Mouse (Mus musculus): ENCODE results near the gene Sh3bgrl. TPM values are rescaled to one million over a fixed set of nuclear protein-coding genes. Genes with fewer than 3 reads are reported as not detected.

The Sh3bgrl gene
- polyA plus RNA-seq, 1 experiment from 2014 or later = 210 TPM

- no peak for ATAC-seq (ENCODE audit: low read depth)
- Histone ChIP-seq H3K4me1 (ENCODE audit: control insufficient read depth, insufficient read depth, low read length) (no peaks in the 10 kb centered on the region), H3K9ac (replicated peaks; ENCODE audit: low read depth, low read length) (no peak overlapping the region), H3K9me3 (ENCODE audit: control insufficient read depth, low read length) (no peaks in the 10 kb centered on the region), H3K27me3 (ENCODE audit: control insufficient read depth, insufficient read depth, low read length) (no peaks in the 10 kb centered on the region), H3K4me3 (ENCODE audit: low read depth, low read length) (no peak overlapping the region), H3K36me3 (ENCODE audit: control insufficient read depth, insufficient read depth, low read length) (no peaks in the 10 kb centered on the region), H3K4me2 (ENCODE audit: low read depth, low read length) (no peak overlapping the region), H3K27ac (ENCODE audit: low read depth, low read length) (no peak overlapping the region)
- 95% methylated on average over 1 of the region's 1 CpGs for WGBS
These were observed 31.7 kb downstream of the Sh3bgrl start for GRCm38 (mm10) chrX:109126847-109127246.

- WGBS = 37% methylated on average over 7 of the region's 7 CpGs
These were observed 32.5 kb downstream of the Sh3bgrl start for GRCm38 (mm10) chrX:109127551-109128088.

DNA sequence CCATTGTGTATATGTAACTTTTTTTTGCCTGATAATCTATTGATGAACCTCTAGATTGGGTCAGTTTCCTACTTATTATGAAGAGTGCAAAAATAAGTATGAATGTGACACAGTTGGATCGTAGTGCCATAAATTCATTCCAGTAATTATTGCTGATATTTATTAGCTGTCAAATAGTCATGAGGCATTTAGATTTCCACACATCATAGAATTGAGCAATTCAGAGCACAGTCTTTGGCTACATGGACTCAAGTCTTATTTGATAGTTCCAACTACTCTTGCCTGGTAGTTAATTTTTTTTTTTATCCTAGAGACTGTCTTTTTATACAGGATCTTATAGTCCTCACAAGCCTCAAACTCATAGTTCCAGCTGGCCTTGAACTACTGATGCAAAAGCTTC is 34.9 kb downstream of the Sh3bgrl start:
- Histone ChIP-seq H3K9ac (replicated peaks; ENCODE audit: low read depth, low read length) (no peak overlapping the region), H3K4me1 (ENCODE audit: control insufficient read depth, insufficient read depth, low read length) (no peaks in the 10 kb centered on the region), H3K4me2 (ENCODE audit: low read depth, low read length) (no peak overlapping the region), H3K27ac (ENCODE audit: low read depth, low read length) (no peak overlapping the region), H3K4me3 (ENCODE audit: low read depth, low read length) (no peak overlapping the region), H3K9me3 (ENCODE audit: control insufficient read depth, low read length) (no peaks in the 10 kb centered on the region), H3K36me3 (ENCODE audit: control insufficient read depth, insufficient read depth, low read length) (no peaks in the 10 kb centered on the region), H3K27me3 (ENCODE audit: control insufficient read depth, insufficient read depth, low read length) (no peaks in the 10 kb centered on the region)
- ATAC-seq (ENCODE audit: low read depth) = no peak
- WGBS = 91% methylated on average over 1 of the region's 1 CpGs

More at GRCm38 (mm10) chrX:109127551-109128088, 32.5 kb downstream of the Sh3bgrl start:
- H3K27me3 ChIP-seq (ENCODE audit: control insufficient read depth, insufficient read depth, low read length) = no peaks in the 10 kb centered on the region
- no peaks in the 10 kb centered on the region for H3K9me3 ChIP-seq (ENCODE audit: control insufficient read depth, low read length)
- H3K4me3 ChIP-seq (ENCODE audit: low read depth, low read length) = no peak overlapping the region
- H3K4me1 ChIP-seq (ENCODE audit: control insufficient read depth, insufficient read depth, low read length) = no peaks in the 10 kb centered on the region
- no peak overlapping the region for H3K27ac ChIP-seq (ENCODE audit: low read depth, low read length)
- H3K4me2 ChIP-seq (ENCODE audit: low read depth, low read length) = no peak overlapping the region
- H3K36me3 ChIP-seq (ENCODE audit: control insufficient read depth, insufficient read depth, low read length) = no peaks in the 10 kb centered on the region
- ATAC-seq (ENCODE audit: low read depth) = no peak
- H3K9ac ChIP-seq (replicated peaks; ENCODE audit: low read depth, low read length) = no peak overlapping the region

DNA sequence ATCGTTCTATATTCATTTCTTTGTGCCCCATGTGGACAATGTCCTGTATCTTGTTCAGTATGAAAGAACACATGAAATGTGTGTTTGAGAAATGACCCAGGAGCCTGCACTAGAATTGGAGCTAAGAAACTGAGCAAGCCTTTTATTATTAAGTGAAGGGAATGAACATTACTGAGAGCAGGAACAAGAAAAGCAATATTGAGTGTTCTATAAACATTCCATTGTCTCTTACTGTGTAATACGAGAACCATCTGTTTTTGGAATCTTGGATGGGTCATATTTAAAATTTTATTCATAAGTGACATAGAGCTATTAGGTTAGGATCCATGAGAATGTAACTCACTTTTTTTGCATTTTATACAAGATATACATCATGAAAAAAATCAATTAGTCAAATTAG is 36.7 kb downstream of the Sh3bgrl start:
- WGBS = 79% methylated on average over 2 of the region's 2 CpGs
- no peak for ATAC-seq (ENCODE audit: low read depth)

DNA sequence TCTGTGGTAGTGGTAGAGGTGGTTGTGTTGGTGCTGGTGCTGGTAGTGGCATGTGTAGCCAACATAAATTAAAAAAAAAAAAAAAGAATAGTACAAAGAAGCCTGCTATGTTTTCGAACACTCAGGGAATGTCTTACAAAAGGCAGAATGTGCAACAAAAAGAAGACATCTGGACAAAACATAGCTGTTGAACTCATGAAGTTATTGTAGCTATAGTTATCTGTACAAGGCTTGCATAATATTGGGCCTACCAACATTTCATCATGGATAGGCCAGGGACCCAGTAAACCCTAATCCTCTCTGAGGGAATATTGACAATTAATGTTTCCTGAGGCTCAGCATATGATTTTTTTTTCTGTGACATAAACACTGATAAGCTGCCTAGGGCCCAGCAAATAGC is 37.3 kb downstream of the Sh3bgrl start:
- no peaks in the 10 kb centered on the region for H3K4me1 ChIP-seq (ENCODE audit: control insufficient read depth, insufficient read depth, low read length)
- no peak for ATAC-seq (ENCODE audit: low read depth)
- no peaks in the 10 kb centered on the region for H3K9me3 ChIP-seq (ENCODE audit: control insufficient read depth, low read length)
- H3K9ac ChIP-seq (replicated peaks; ENCODE audit: low read depth, low read length) = no peak overlapping the region
- H3K27ac ChIP-seq (ENCODE audit: low read depth, low read length) = no peak overlapping the region
- 75% methylated on average over 1 of the region's 1 CpGs for WGBS
- no peak overlapping the region for H3K4me2 ChIP-seq (ENCODE audit: low read depth, low read length)
- H3K36me3 ChIP-seq (ENCODE audit: control insufficient read depth, insufficient read depth, low read length) = no peaks in the 10 kb centered on the region
- no peaks in the 10 kb centered on the region for H3K27me3 ChIP-seq (ENCODE audit: control insufficient read depth, insufficient read depth, low read length)
- no peak overlapping the region for H3K4me3 ChIP-seq (ENCODE audit: low read depth, low read length)

More for the DNA sequence above, 36.7 kb downstream of the Sh3bgrl start:
- Histone ChIP-seq H3K4me2 (ENCODE audit: low read depth, low read length) (no peak overlapping the region), H3K9me3 (ENCODE audit: control insufficient read depth, low read length) (no peaks in the 10 kb centered on the region), H3K27ac (ENCODE audit: low read depth, low read length) (no peak overlapping the region), H3K9ac (replicated peaks; ENCODE audit: low read depth, low read length) (no peak overlapping the region), H3K27me3 (ENCODE audit: control insufficient read depth, insufficient read depth, low read length) (no peaks in the 10 kb centered on the region), H3K4me3 (ENCODE audit: low read depth, low read length) (no peak overlapping the region), H3K36me3 (ENCODE audit: control insufficient read depth, insufficient read depth, low read length) (no peaks in the 10 kb centered on the region), H3K4me1 (ENCODE audit: control insufficient read depth, insufficient read depth, low read length) (no peaks in the 10 kb centered on the region)

GRCm38 (mm10) chrX:109133500-109133899 is 38.3 kb downstream of the Sh3bgrl start:
- no peak overlapping the region for H3K4me3 ChIP-seq (ENCODE audit: low read depth, low read length)
- no peaks in the 10 kb centered on the region for H3K9me3 ChIP-seq (ENCODE audit: control insufficient read depth, low read length)
- no peak overlapping the region for H3K27ac ChIP-seq (ENCODE audit: low read depth, low read length)
- H3K4me2 ChIP-seq (ENCODE audit: low read depth, low read length) = no peak overlapping the region
- H3K27me3 ChIP-seq (ENCODE audit: control insufficient read depth, insufficient read depth, low read length) = no peaks in the 10 kb centered on the region
- H3K36me3 ChIP-seq (ENCODE audit: control insufficient read depth, insufficient read depth, low read length) = no peaks in the 10 kb centered on the region
- 50% methylated on average over 2 of the region's 2 CpGs for WGBS
- H3K9ac ChIP-seq (replicated peaks; ENCODE audit: low read depth, low read length) = no peak overlapping the region
- H3K4me1 ChIP-seq (ENCODE audit: control insufficient read depth, insufficient read depth, low read length) = no peaks in the 10 kb centered on the region
- ATAC-seq (ENCODE audit: low read depth) = no peak

DNA sequence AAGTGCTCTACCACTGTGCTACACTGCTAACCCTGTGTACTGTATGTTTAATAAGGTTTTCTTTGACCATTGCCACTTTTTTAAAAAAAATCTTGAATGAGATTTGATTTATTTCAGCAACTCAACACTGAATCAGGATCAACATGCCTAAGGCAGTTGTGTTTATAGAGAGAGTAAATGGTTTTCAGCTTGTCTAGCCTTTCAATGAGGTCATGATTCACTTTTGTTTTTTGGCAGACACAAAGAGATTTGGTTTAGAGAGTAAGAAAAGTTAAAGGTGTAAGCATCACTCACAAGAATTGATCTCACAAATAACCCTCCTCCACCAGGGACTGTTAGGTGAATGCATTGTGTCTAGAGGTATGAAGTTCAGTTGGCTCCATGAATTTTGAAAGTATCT is 41.1 kb downstream of the Sh3bgrl start:
- Histone ChIP-seq H3K9ac (replicated peaks; ENCODE audit: low read depth, low read length) (no peak overlapping the region), H3K27ac (ENCODE audit: low read depth, low read length) (no peak overlapping the region), H3K27me3 (ENCODE audit: control insufficient read depth, insufficient read depth, low read length) (no peaks in the 10 kb centered on the region), H3K9me3 (ENCODE audit: control insufficient read depth, low read length) (no peaks in the 10 kb centered on the region), H3K4me1 (ENCODE audit: control insufficient read depth, insufficient read depth, low read length) (no peaks in the 10 kb centered on the region), H3K4me2 (ENCODE audit: low read depth, low read length) (no peak overlapping the region), H3K4me3 (ENCODE audit: low read depth, low read length) (no peak overlapping the region), H3K36me3 (ENCODE audit: control insufficient read depth, insufficient read depth, low read length) (no peaks in the 10 kb centered on the region)
- no peak for ATAC-seq (ENCODE audit: low read depth)

DNA sequence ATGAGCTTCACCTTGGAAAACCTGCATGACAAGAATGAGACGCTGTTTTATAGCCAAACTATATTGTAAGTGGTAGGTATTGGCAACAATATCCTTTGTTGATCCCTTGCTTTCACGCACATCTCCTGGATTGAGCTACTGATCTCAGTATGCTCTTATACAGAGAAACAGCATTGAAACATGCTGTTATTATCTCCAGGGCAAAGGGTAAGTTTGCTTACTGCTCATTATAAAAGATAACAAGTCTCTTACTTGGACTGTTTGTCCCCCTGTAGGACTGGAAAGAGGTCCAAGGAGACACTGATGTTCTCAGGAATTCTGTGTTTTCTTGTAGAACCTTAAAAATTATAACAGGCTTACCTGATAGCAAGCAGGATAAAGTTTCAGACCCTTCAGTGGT is 41.7 kb downstream of the Sh3bgrl start:
- Histone ChIP-seq H3K4me3 (ENCODE audit: low read depth, low read length) (no peak overlapping the region), H3K9ac (replicated peaks; ENCODE audit: low read depth, low read length) (no peak overlapping the region), H3K27ac (ENCODE audit: low read depth, low read length) (no peak overlapping the region), H3K9me3 (ENCODE audit: control insufficient read depth, low read length) (no peaks in the 10 kb centered on the region), H3K36me3 (ENCODE audit: control insufficient read depth, insufficient read depth, low read length) (no peaks in the 10 kb centered on the region), H3K27me3 (ENCODE audit: control insufficient read depth, insufficient read depth, low read length) (no peaks in the 10 kb centered on the region), H3K4me2 (ENCODE audit: low read depth, low read length) (no peak overlapping the region), H3K4me1 (ENCODE audit: control insufficient read depth, insufficient read depth, low read length) (peaks cover 1% of the 10 kb centered on the region; the same call in 1 of the 2 replicates)
- WGBS = 92% methylated on average over 2 of the region's 2 CpGs
- no peak for ATAC-seq (ENCODE audit: low read depth)

- ATAC-seq (ENCODE audit: low read depth) = no peak
These were observed 42.1 kb downstream of the Sh3bgrl start for GRCm38 (mm10) chrX:109137295-109137694.

More at GRCm38 (mm10) chrX:109137295-109137694, 42.1 kb downstream of the Sh3bgrl start:
- Histone ChIP-seq H3K4me1 (ENCODE audit: control insufficient read depth, insufficient read depth, low read length) (peaks cover 3% of the 10 kb centered on the region; the same call in 1 of the 2 replicates), H3K27me3 (ENCODE audit: control insufficient read depth, insufficient read depth, low read length) (no peaks in the 10 kb centered on the region), H3K4me2 (ENCODE audit: low read depth, low read length) (no peak overlapping the region), H3K9me3 (ENCODE audit: control insufficient read depth, low read length) (no peaks in the 10 kb centered on the region), H3K4me3 (ENCODE audit: low read depth, low read length) (no peak overlapping the region), H3K36me3 (ENCODE audit: control insufficient read depth, insufficient read depth, low read length) (no peaks in the 10 kb centered on the region), H3K27ac (ENCODE audit: low read depth, low read length) (no peak overlapping the region), H3K9ac (replicated peaks; ENCODE audit: low read depth, low read length) (no peak overlapping the region)
- WGBS = 79% methylated on average over 2 of the region's 2 CpGs

Data from neural tube, embryonic 14.5 days (tissue).